Mouse (Mus musculus): ENCODE measurements around the gene Eipr1. TPM values are rescaled to one million over a fixed set of nuclear protein-coding genes. Genes with fewer than 3 reads are reported as not detected.
A peak's percentile ranks its signal among the peaks of the same experiment; 100 is the strongest.

Eipr1 gene
- polyA plus RNA-seq, 1 experiment from 2014 or later = 77.3 TPM

DNA sequence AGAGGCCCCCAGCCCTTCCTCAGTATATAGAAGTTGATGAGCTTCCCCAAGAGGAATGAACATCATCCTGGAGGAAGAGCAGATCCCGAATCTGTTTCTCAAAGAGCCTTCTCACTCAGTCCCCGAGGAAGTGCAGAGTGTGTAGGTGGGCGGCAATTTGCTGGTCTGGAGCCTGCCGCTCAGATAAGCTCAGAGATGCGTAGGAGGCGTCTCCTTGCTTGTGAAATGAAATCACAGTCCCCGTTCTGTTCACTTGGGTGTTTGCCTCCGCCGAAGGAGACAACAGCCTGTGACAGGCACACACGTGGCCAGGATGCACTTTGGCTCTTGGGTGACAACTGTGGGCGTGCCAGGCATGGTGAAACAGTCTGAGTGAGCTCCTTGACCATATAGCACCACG is 120.7 kb downstream of the Eipr1 start:
- Histone ChIP-seq H3K9ac (replicated peaks; ENCODE audit: low read depth, low read length) (no peak overlapping the region), H3K4me1 (ENCODE audit: control insufficient read depth, insufficient read depth, low read length) (peaks cover 23% of the 10 kb centered on the region), H3K36me3 (ENCODE audit: control insufficient read depth, insufficient read depth, low read length) (no peaks in the 10 kb centered on the region), H3K4me3 (ENCODE audit: low read depth, low read length) (no peak overlapping the region), H3K27ac (ENCODE audit: low read depth, low read length) (peak overlapping the region; percentile 7), H3K4me2 (ENCODE audit: low read depth, low read length) (no peak overlapping the region), H3K27me3 (ENCODE audit: control insufficient read depth, insufficient read depth, low read length) (no peaks in the 10 kb centered on the region), H3K9me3 (ENCODE audit: control insufficient read depth, low read length) (no peaks in the 10 kb centered on the region)
- ATAC-seq (ENCODE audit: low read depth) = no peak
- WGBS = 82% methylated on average over 12 of the region's 12 CpGs

DNA sequence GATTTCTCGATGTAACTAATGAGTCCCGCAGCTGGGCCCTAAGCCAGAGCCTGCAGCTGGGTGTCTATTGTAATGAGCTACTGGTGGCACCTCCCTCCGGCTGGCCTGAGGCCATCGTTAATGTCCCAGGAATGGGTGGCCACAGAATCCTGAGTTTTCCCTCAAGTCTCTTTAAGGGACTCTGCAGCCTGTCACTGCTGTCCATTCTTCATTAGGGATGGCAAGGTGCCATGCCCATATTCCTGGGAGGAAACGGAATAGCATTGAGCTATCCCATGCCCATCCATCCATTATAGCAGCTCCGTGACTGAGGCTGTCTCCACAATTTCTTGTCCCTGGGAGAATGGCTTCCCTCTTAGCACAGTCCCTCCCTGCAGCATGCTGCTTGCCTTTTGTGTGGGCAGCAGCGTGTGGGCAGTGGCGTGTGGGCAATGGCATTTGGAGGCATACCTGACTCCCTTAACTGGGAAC is 123.2 kb downstream of the Eipr1 start:
- H3K9ac ChIP-seq (replicated peaks; ENCODE audit: low read depth, low read length) = no peak overlapping the region
- no peaks in the 10 kb centered on the region for H3K9me3 ChIP-seq (ENCODE audit: control insufficient read depth, low read length)
- no peak overlapping the region for H3K4me2 ChIP-seq (ENCODE audit: low read depth, low read length)
- no peaks in the 10 kb centered on the region for H3K27me3 ChIP-seq (ENCODE audit: control insufficient read depth, insufficient read depth, low read length)
- H3K4me1 ChIP-seq (ENCODE audit: control insufficient read depth, insufficient read depth, low read length) = peaks cover 23% of the 10 kb centered on the region
- H3K27ac ChIP-seq (ENCODE audit: low read depth, low read length) = peak overlapping the region; percentile 80
- H3K36me3 ChIP-seq (ENCODE audit: control insufficient read depth, insufficient read depth, low read length) = no peaks in the 10 kb centered on the region
- WGBS = 20% methylated on average over 8 of the region's 8 CpGs
- no peak overlapping the region for H3K4me3 ChIP-seq (ENCODE audit: low read depth, low read length)
- peak; percentile 44; the same call in 1 of the 2 replicates for ATAC-seq (ENCODE audit: low read depth)

DNA sequence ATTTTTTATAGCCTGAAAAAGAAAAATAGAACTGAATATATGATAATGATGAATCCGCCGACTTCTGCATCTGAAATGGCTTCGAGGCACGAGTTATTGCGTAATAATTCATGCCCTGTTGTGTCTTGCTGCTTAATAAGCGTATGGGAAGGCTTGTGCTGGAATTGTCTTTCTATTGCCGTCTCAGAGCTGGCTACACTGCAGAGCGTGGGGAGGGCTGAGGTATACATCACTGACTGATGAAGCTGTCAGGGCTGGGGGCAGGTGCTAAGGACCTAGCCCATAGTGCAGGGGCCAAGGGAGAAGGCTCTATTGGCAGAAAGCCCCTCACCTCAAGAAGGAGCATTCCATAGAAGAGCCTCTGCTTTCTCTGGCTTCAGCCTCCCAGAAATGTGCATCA is 123.9 kb downstream of the Eipr1 start:
- ATAC-seq (ENCODE audit: low read depth) = peak; percentile 60; the same call in 1 of the 2 replicates

DNA sequence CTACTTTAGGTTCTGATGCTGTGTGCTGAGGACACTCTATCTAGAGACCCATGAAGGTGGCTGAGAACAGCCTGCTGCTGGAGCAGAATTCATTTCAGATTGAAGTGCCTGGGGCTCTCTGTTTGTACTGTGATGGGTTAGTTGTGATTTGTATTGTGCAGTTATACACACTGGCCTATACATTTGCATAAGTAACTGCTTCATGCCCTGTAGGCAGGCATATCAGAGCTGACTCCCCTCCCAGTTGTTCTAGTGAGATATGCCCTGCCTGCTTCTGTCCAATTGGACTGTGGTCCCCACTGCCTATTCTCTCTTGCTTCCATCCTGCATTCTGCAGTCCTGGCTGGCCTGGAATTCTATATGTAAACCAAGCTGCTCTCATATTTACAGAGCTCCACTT is 128.9 kb downstream of the Eipr1 start:
- ATAC-seq (ENCODE audit: low read depth) = peak; percentile 31; the same call in 1 of the 2 replicates
- Histone ChIP-seq H3K36me3 (ENCODE audit: control insufficient read depth, insufficient read depth, low read length) (no peaks in the 10 kb centered on the region), H3K27ac (ENCODE audit: low read depth, low read length) (peak overlapping the region; percentile 66), H3K9me3 (ENCODE audit: control insufficient read depth, low read length) (no peaks in the 10 kb centered on the region), H3K4me3 (ENCODE audit: low read depth, low read length) (no peak overlapping the region), H3K9ac (replicated peaks; ENCODE audit: low read depth, low read length) (no peak overlapping the region), H3K27me3 (ENCODE audit: control insufficient read depth, insufficient read depth, low read length) (no peaks in the 10 kb centered on the region), H3K4me2 (ENCODE audit: low read depth, low read length) (no peak overlapping the region), H3K4me1 (ENCODE audit: control insufficient read depth, insufficient read depth, low read length) (peaks cover 13% of the 10 kb centered on the region)

More for the DNA sequence above, 123.9 kb downstream of the Eipr1 start:
- H3K9me3 ChIP-seq (ENCODE audit: control insufficient read depth, low read length) = no peaks in the 10 kb centered on the region
- no peak overlapping the region for H3K9ac ChIP-seq (replicated peaks; ENCODE audit: low read depth, low read length)
- WGBS = 27% methylated on average over 8 of the region's 8 CpGs
- H3K4me3 ChIP-seq (ENCODE audit: low read depth, low read length) = no peak overlapping the region
- no peaks in the 10 kb centered on the region for H3K36me3 ChIP-seq (ENCODE audit: control insufficient read depth, insufficient read depth, low read length)
- H3K27ac ChIP-seq (ENCODE audit: low read depth, low read length) = peak overlapping the region; percentile 86
- H3K4me1 ChIP-seq (ENCODE audit: control insufficient read depth, insufficient read depth, low read length) = peaks cover 26% of the 10 kb centered on the region
- H3K27me3 ChIP-seq (ENCODE audit: control insufficient read depth, insufficient read depth, low read length) = no peaks in the 10 kb centered on the region
- no peak overlapping the region for H3K4me2 ChIP-seq (ENCODE audit: low read depth, low read length)

DNA sequence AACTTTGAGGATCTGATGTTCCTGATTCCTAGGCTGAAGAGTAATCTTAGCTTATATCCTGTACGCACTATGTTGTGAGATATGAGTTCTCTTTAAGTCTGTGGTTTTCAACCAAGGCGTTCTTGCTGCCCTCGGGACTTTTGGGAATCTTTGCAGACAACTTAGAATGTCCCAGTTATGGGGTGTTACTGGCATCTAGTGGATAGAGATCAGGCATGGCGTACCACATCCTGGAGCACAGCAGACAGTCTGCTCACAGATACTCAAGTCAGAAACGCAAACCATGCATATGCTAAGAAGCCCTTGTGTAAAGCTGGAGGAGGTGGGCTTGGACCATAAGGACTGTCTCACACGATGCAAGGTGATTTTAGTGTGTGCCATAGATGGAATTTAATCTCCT is 136.1 kb downstream of the Eipr1 start:
- no peaks in the 10 kb centered on the region for H3K27me3 ChIP-seq (ENCODE audit: control insufficient read depth, insufficient read depth, low read length)
- ATAC-seq (ENCODE audit: low read depth) = no peak
- H3K4me2 ChIP-seq (ENCODE audit: low read depth, low read length) = no peak overlapping the region
- no peaks in the 10 kb centered on the region for H3K9me3 ChIP-seq (ENCODE audit: control insufficient read depth, low read length)
- H3K4me1 ChIP-seq (ENCODE audit: control insufficient read depth, insufficient read depth, low read length) = peaks cover 9% of the 10 kb centered on the region; the same call in 1 of the 2 replicates
- 86% methylated on average over 6 of the region's 6 CpGs for WGBS
- H3K36me3 ChIP-seq (ENCODE audit: control insufficient read depth, insufficient read depth, low read length) = no peaks in the 10 kb centered on the region
- H3K9ac ChIP-seq (replicated peaks; ENCODE audit: low read depth, low read length) = no peak overlapping the region
- no peak overlapping the region for H3K4me3 ChIP-seq (ENCODE audit: low read depth, low read length)
- no peak overlapping the region for H3K27ac ChIP-seq (ENCODE audit: low read depth, low read length)

DNA sequence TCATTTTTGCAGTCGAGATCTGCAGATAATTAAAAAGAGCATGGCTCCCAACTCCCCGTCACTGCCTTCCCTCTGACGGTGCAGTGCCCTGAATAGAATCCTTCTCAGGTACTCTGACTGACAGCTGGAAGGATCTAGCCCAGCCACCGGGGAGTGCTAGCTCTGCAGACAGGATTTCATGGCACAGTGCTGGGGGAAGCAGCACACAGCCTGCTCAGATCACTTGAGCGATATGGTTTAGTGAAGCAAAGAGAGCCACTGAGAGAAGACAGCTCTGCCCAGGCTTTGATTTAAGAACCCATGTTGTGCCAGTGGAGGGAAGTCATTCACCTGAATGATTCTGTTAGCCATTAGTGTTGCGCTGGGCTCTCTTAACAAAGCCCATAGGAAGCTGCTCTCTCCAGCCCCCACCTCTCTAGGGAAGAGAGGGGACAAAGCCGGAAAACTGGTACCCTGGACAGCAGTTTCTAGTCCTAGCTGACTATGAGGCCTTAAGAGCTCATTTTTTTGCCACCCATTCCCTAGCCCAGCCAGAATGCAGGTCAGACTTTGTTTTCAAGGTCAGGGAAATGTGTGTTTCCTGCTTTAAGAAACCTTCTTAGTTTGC is 137.6 kb downstream of the Eipr1 start:
- H3K9me3 ChIP-seq (ENCODE audit: control insufficient read depth, low read length) = no peaks in the 10 kb centered on the region
- H3K9ac ChIP-seq (replicated peaks; ENCODE audit: low read depth, low read length) = no peak overlapping the region
- WGBS = 28% methylated on average over 7 of the region's 7 CpGs
- no peak overlapping the region for H3K4me2 ChIP-seq (ENCODE audit: low read depth, low read length)
- ATAC-seq (ENCODE audit: low read depth) = peak; percentile 78; the same call in 1 of the 2 replicates
- H3K27ac ChIP-seq (ENCODE audit: low read depth, low read length) = peak overlapping the region; percentile 71; the same call in 1 of the 2 replicates
- no peak overlapping the region for H3K4me3 ChIP-seq (ENCODE audit: low read depth, low read length)
- H3K36me3 ChIP-seq (ENCODE audit: control insufficient read depth, insufficient read depth, low read length) = no peaks in the 10 kb centered on the region
- peaks cover 9% of the 10 kb centered on the region; the same call in 1 of the 2 replicates for H3K4me1 ChIP-seq (ENCODE audit: control insufficient read depth, insufficient read depth, low read length)
- no peaks in the 10 kb centered on the region for H3K27me3 ChIP-seq (ENCODE audit: control insufficient read depth, insufficient read depth, low read length)

DNA sequence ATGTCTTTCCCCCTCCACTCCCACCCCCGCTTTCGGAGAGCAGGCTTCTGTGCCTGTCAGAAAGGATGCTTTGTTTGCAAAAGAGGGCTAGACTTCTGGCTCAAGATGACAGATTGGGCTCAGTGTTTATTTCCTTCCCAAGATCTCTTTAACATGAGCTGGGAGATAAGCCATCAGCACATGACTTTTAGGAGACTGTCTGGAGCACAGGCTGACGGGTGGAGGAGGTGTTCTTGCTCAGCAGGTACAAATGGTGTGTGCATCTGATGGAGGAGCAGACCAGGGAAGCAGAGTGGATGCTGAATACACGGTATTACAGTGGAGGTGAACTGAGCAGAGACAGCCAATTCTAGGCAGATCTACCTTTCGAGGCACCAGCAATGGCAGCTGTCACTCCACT is 139.9 kb downstream of the Eipr1 start:
- Histone ChIP-seq H3K36me3 (ENCODE audit: control insufficient read depth, insufficient read depth, low read length) (no peaks in the 10 kb centered on the region), H3K4me3 (ENCODE audit: low read depth, low read length) (no peak overlapping the region), H3K9ac (replicated peaks; ENCODE audit: low read depth, low read length) (no peak overlapping the region), H3K4me2 (ENCODE audit: low read depth, low read length) (no peak overlapping the region), H3K27ac (ENCODE audit: low read depth, low read length) (no peak overlapping the region), H3K27me3 (ENCODE audit: control insufficient read depth, insufficient read depth, low read length) (no peaks in the 10 kb centered on the region), H3K4me1 (ENCODE audit: control insufficient read depth, insufficient read depth, low read length) (peaks cover 9% of the 10 kb centered on the region; the same call in 1 of the 2 replicates), H3K9me3 (ENCODE audit: control insufficient read depth, low read length) (no peaks in the 10 kb centered on the region)
- ATAC-seq (ENCODE audit: low read depth) = no peak
- WGBS = 66% methylated on average over 5 of the region's 5 CpGs

DNA sequence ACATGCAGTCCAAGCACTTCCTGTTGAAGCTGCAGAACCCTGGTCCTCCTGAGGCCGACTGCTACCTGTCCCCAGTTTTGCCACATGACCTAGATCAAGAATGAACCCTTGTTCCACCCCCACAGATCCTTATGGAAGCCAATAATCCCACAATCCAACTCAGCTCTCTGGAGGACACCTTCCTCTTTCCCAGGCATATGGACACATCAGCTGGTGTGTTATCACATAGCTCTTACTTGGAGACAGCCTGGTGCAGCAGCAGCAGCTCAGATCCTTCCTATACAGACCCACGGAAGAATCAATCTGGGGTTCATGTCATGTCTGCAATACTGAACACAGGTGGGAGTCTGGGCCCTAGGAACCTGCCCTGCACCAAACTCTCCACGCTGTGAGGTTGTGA is 145.0 kb downstream of the Eipr1 start:
- ATAC-seq (ENCODE audit: low read depth) = no peak
- Histone ChIP-seq H3K4me2 (ENCODE audit: low read depth, low read length) (no peak overlapping the region), H3K4me1 (ENCODE audit: control insufficient read depth, insufficient read depth, low read length) (no peaks in the 10 kb centered on the region), H3K9ac (replicated peaks; ENCODE audit: low read depth, low read length) (no peak overlapping the region), H3K27ac (ENCODE audit: low read depth, low read length) (no peak overlapping the region), H3K4me3 (ENCODE audit: low read depth, low read length) (no peak overlapping the region), H3K27me3 (ENCODE audit: control insufficient read depth, insufficient read depth, low read length) (no peaks in the 10 kb centered on the region), H3K9me3 (ENCODE audit: control insufficient read depth, low read length) (no peaks in the 10 kb centered on the region), H3K36me3 (ENCODE audit: control insufficient read depth, insufficient read depth, low read length) (no peaks in the 10 kb centered on the region)
- 90% methylated on average over 3 of the region's 3 CpGs for WGBS

DNA sequence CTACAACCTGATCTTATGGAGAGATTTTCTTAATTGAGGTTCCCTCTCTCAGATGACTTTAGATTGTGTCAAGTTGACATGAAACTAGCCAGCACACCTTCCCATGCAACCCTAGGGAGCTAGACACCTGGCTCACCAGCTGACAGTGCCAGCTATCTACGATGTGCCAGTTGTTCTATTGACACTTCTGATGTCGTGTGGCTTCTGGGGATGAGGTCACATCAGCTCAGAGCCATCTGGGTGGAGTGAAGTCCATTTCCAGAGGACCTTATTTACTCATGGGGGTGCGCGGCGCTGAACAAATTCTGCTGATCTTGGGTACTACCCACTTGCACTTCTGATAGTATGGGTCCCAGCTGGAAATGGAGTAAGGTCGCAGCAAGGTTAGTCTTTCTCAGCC is 146.7 kb downstream of the Eipr1 start:
- Histone ChIP-seq H3K27ac (ENCODE audit: low read depth, low read length) (no peak overlapping the region), H3K4me3 (ENCODE audit: low read depth, low read length) (no peak overlapping the region), H3K9me3 (ENCODE audit: control insufficient read depth, low read length) (no peaks in the 10 kb centered on the region), H3K4me2 (ENCODE audit: low read depth, low read length) (no peak overlapping the region), H3K9ac (replicated peaks; ENCODE audit: low read depth, low read length) (no peak overlapping the region), H3K36me3 (ENCODE audit: control insufficient read depth, insufficient read depth, low read length) (no peaks in the 10 kb centered on the region), H3K4me1 (ENCODE audit: control insufficient read depth, insufficient read depth, low read length) (no peaks in the 10 kb centered on the region), H3K27me3 (ENCODE audit: control insufficient read depth, insufficient read depth, low read length) (no peaks in the 10 kb centered on the region)
- 92% methylated on average over 6 of the region's 6 CpGs for WGBS
- no peak for ATAC-seq (ENCODE audit: low read depth)

All from neural tube, embryonic 14.5 days (tissue).